Mouse (Mus musculus) lung, embryonic 16.5 days (tissue): ENCODE measurements around the gene Syt2. TPM values are rescaled to one million over a fixed set of nuclear protein-coding genes. Genes with fewer than 3 reads are reported as not detected.

Source experiments
- ATAC-seq: fragments of 200-750 bp; cut with Nextera tagmentation; 2 replicates; pipeline ENCODE4 v1.8.0; 2017; ENCODE audit warnings: low read depth, mild to moderate bottlenecking, moderate library complexity
- H3K27ac ChIP-seq: fragments of 300-500 bp; sonication (generic); 2 replicates; pipeline ENCODE4 v1.5.1; 2014; ENCODE audit warnings: mild to moderate bottlenecking, control low read depth, low read length
- H3K27me3 ChIP-seq: fragments of 300-500 bp; sonication (generic); 2 replicates; pipeline ENCODE4 v1.6.1; 2014; ENCODE audit warnings: low read depth, low read length, mixed read lengths; ENCODE audit not compliant: control insufficient read depth, insufficient read depth
- H3K36me3 ChIP-seq: fragments of 300-500 bp; sonication (generic); 2 replicates; pipeline ENCODE4 v1.6.1; 2014; ENCODE audit warnings: low read length; ENCODE audit not compliant: control insufficient read depth, insufficient read depth
- H3K4me1 ChIP-seq: fragments of 300-500 bp; sonication (generic); replicated peaks from 2 replicates; pipeline ENCODE4 v1.6.1; 2014; ENCODE audit warnings: low read length, mixed read lengths; ENCODE audit not compliant: control insufficient read depth, insufficient read depth
- H3K4me2 ChIP-seq: fragments of 300-500 bp; sonication (generic); 2 replicates; pipeline ENCODE4 v1.6.1; 2014; ENCODE audit warnings: low read depth, low read length, control low read depth
- H3K4me3 ChIP-seq: fragments of 300-500 bp; sonication (generic); 2 replicates; pipeline ENCODE4 v1.5.1; 2014; ENCODE audit warnings: mild to moderate bottlenecking, low read length, control low read depth
- H3K9ac ChIP-seq: fragments of 300-500 bp; sonication (generic); 2 replicates; pipeline ENCODE4 v1.6.1; 2014; ENCODE audit warnings: low read length, control low read depth
- H3K9me3 ChIP-seq: fragments of 300-500 bp; sonication (generic); 2 replicates; pipeline ENCODE4 v1.6.1; 2016; ENCODE audit warnings: low read length; ENCODE audit not compliant: control insufficient read depth
- WGBS: fragments of 180-500 bp; shearing (Covaris S2); extraction: QIAGEN DNeasy Blood & Tissue Kit; methylation state at CpG from one replicate; pipeline ENCODE4 v1.1.7; 2014; 5-methylcytosine and 5-hydroxymethylcytosine counted together
- polyA plus RNA-seq: library from polyadenylated mRNA; unstranded; fragments of >200 nt; fragmentation: Nextera tagmentation; extraction: Ambion mirVana; gene quantifications from 2 replicates; pipeline ENCODE4 v1.2.1, GENCODE M21; 2015

Gene Syt2
- polyA plus RNA-seq, 1 experiment from 2014 or later: 0.15 TPM

- Histone ChIP-seq H3K27me3 (no peaks in the 10 kb centered on the region), H3K9me3 (no peaks in the 10 kb centered on the region), H3K4me3 (no peak overlapping the region), H3K9ac (no peak overlapping the region), H3K4me2 (no peak overlapping the region), H3K36me3 (peaks cover under 1% of the 10 kb centered on the region; the same call in 1 of the 2 replicates), H3K4me1 (peaks cover 38% of the 10 kb centered on the region), H3K27ac (no peak overlapping the region)
- 66% methylated on average over 12 of the region's 12 CpGs for WGBS
- no peak for ATAC-seq
Observed at GRCm38 (mm10) chr1:134777201-134777885, 130.9 kb downstream of the Syt2 start.

GRCm38 (mm10) chr1:134777936-134778548 lies 131.6 kb downstream of the Syt2 start:
- ATAC-seq: no peak
- Histone ChIP-seq H3K4me1 (peaks cover 32% of the 10 kb centered on the region), H3K4me3 (no peak overlapping the region), H3K9me3 (no peaks in the 10 kb centered on the region), H3K9ac (0 out of 2 replicates have a peak overlapping the region, but pooled peaks have one; percentile 11), H3K27me3 (no peaks in the 10 kb centered on the region), H3K36me3 (no peaks in the 10 kb centered on the region), H3K27ac (0 out of 2 replicates have a peak overlapping the region, but pooled peaks have one; percentile 16), H3K4me2 (no peak overlapping the region)
- 67% methylated on average over 13 of the region's 13 CpGs for WGBS

GRCm38 (mm10) chr1:134782797-134783196 lies 136.3 kb downstream of the Syt2 start:
- Histone ChIP-seq H3K27ac (no peak overlapping the region), H3K36me3 (no peaks in the 10 kb centered on the region), H3K4me1 (peaks cover 16% of the 10 kb centered on the region), H3K9me3 (no peaks in the 10 kb centered on the region), H3K4me3 (no peak overlapping the region), H3K4me2 (no peak overlapping the region), H3K9ac (no peak overlapping the region), H3K27me3 (no peaks in the 10 kb centered on the region)
- no peak for ATAC-seq
- WGBS: 87% methylated on average over 5 of the region's 5 CpGs

- H3K4me1 ChIP-seq: peaks cover 16% of the 10 kb centered on the region
- ATAC-seq: peak; percentile 92
- H3K9ac ChIP-seq: no peak overlapping the region
- H3K36me3 ChIP-seq: no peaks in the 10 kb centered on the region
- H3K4me3 ChIP-seq: no peak overlapping the region
- WGBS: 39% methylated on average over 4 of the region's 4 CpGs
- no peaks in the 10 kb centered on the region for H3K27me3 ChIP-seq
- peak overlapping the region; percentile 81 for H3K27ac ChIP-seq
- H3K9me3 ChIP-seq: no peaks in the 10 kb centered on the region
- no peak overlapping the region for H3K4me2 ChIP-seq
Observed at GRCm38 (mm10) chr1:134783958-134784357, 137.5 kb downstream of the Syt2 start.

GRCm38 (mm10) chr1:134784481-134784880 lies 138.0 kb downstream of the Syt2 start:
- peak overlapping the region; percentile 81 for H3K27ac ChIP-seq
- no peaks in the 10 kb centered on the region for H3K27me3 ChIP-seq
- peak overlapping the region; percentile 8; the same call in 1 of the 2 replicates for H3K9ac ChIP-seq
- peak; percentile 54; the same call in 1 of the 2 replicates for ATAC-seq
- no peak overlapping the region for H3K4me2 ChIP-seq
- no peak overlapping the region for H3K4me3 ChIP-seq
- 40% methylated on average over 6 of the region's 6 CpGs for WGBS
- no peaks in the 10 kb centered on the region for H3K36me3 ChIP-seq
- peaks cover 16% of the 10 kb centered on the region for H3K4me1 ChIP-seq
- no peaks in the 10 kb centered on the region for H3K9me3 ChIP-seq

GRCm38 (mm10) chr1:134784911-134785310 lies 138.4 kb downstream of the Syt2 start:
- Histone ChIP-seq H3K36me3 (no peaks in the 10 kb centered on the region), H3K27me3 (no peaks in the 10 kb centered on the region), H3K9ac (peak overlapping the region; percentile 8; the same call in 1 of the 2 replicates), H3K4me3 (no peak overlapping the region), H3K27ac (peak overlapping the region; percentile 81), H3K9me3 (no peaks in the 10 kb centered on the region), H3K4me2 (no peak overlapping the region), H3K4me1 (peaks cover 16% of the 10 kb centered on the region)
- no peak for ATAC-seq
- 79% methylated on average over 1 of the region's 1 CpGs for WGBS

- WGBS: 57% methylated on average over 7 of the region's 7 CpGs
- Histone ChIP-seq H3K9ac (no peak overlapping the region), H3K4me1 (peaks cover 16% of the 10 kb centered on the region), H3K9me3 (no peaks in the 10 kb centered on the region), H3K4me3 (no peak overlapping the region), H3K27ac (no peak overlapping the region), H3K27me3 (no peaks in the 10 kb centered on the region), H3K4me2 (no peak overlapping the region), H3K36me3 (no peaks in the 10 kb centered on the region)
- ATAC-seq: no peak
Observed at GRCm38 (mm10) chr1:134788096-134788495, 141.6 kb downstream of the Syt2 start.

- no peak overlapping the region for H3K4me2 ChIP-seq
- H3K9me3 ChIP-seq: no peaks in the 10 kb centered on the region
- H3K36me3 ChIP-seq: no peaks in the 10 kb centered on the region
- no peak overlapping the region for H3K9ac ChIP-seq
- H3K4me3 ChIP-seq: no peak overlapping the region
- no peak for ATAC-seq
- H3K27ac ChIP-seq: no peak overlapping the region
- H3K27me3 ChIP-seq: no peaks in the 10 kb centered on the region
- 85% methylated on average over 2 of the region's 2 CpGs for WGBS
- peaks cover 4% of the 10 kb centered on the region; the same call in 1 of the 2 replicates for H3K4me1 ChIP-seq
Observed at GRCm38 (mm10) chr1:134790716-134791439, 144.4 kb downstream of the Syt2 start.

- Histone ChIP-seq H3K36me3 (no peaks in the 10 kb centered on the region), H3K9ac (no peak overlapping the region), H3K4me2 (no peak overlapping the region), H3K4me1 (peaks cover 6% of the 10 kb centered on the region; the same call in 1 of the 2 replicates), H3K9me3 (no peaks in the 10 kb centered on the region), H3K27ac (no peak overlapping the region), H3K4me3 (no peak overlapping the region), H3K27me3 (no peaks in the 10 kb centered on the region)
- no peak for ATAC-seq
Observed at GRCm38 (mm10) chr1:134791456-134791855, 145.0 kb downstream of the Syt2 start.
